ENCODE assay signal across 14 mouse cellular contexts in genomic region chr5:30518108-30518507, GRCm38 (mm10). TPM values are rescaled to one million over a fixed set of nuclear protein-coding genes. Genes with fewer than 3 reads are reported as not detected.
DNase-seq lines count a peak whose midpoint lies in the region; ATAC-seq lines count a peak whose summit lies in the region.
"Had no signal": no experiment of that assay in that cellular context is flagged by ENCODE, and none has a peak within 500 bp of the region (broad histone marks: within the 10 kb centered on the region; RNA-seq: fewer than 3 reads in every experiment).

No protein-coding gene starts in this region.

- peak overlapping the region; percentile 41; the same call in 1 of the 2 replicates for H3K4me2 ChIP-seq in liver, embryonic 12.5 days
- no peak overlapping the region for H3K4me2 ChIP-seq in hindbrain, embryonic 14.5 days (replicated peaks)
- H3K4me2 ChIP-seq: hindbrain, embryonic 13.5 days had no signal

- peaks cover 36% of the 10 kb centered on the region for H3K4me1 ChIP-seq in liver, embryonic 12.5 days
- H3K4me1 ChIP-seq in hindbrain, embryonic 14.5 days (replicated peaks; ENCODE audit: control insufficient read depth, insufficient read depth, low read length): no peaks in the 10 kb centered on the region

- H3K9me3 ChIP-seq in liver, embryonic 12.5 days (replicated peaks): no peaks in the 10 kb centered on the region
- no peaks in the 10 kb centered on the region for H3K9me3 ChIP-seq in hindbrain, embryonic 14.5 days (ENCODE audit: control insufficient read depth, low read length)
- H3K9me3 ChIP-seq: hindbrain, embryonic 13.5 days had no signal

- H3K27me3 ChIP-seq in liver, embryonic 12.5 days (replicated peaks): peaks cover 7% of the 10 kb centered on the region; the same call in 1 of the 2 replicates
- no peaks in the 10 kb centered on the region for H3K27me3 ChIP-seq in hindbrain, embryonic 14.5 days (ENCODE audit: control insufficient read depth, insufficient read depth, low read length)

- 0 out of 2 replicates have a peak overlapping the region, but pooled peaks have one; percentile 34 for H3K9ac ChIP-seq in liver, embryonic 12.5 days
- no peak overlapping the region for H3K9ac ChIP-seq in hindbrain, embryonic 14.5 days
- H3K9ac ChIP-seq: forebrain, postnatal 0 days; hindbrain, embryonic 13.5 days had no signal

- 58% methylated on average over 5 of the region's 5 CpGs for WGBS in liver, embryonic 12.5 days (ENCODE audit: insufficient replicate concordance)
- 73% methylated on average over 5 of the region's 5 CpGs for WGBS in hindbrain, embryonic 14.5 days

- H3K36me3 ChIP-seq in liver, embryonic 12.5 days: no peaks in the 10 kb centered on the region
- no peaks in the 10 kb centered on the region for H3K36me3 ChIP-seq in hindbrain, embryonic 14.5 days (replicated peaks; ENCODE audit: control insufficient read depth, insufficient read depth)
- H3K36me3 ChIP-seq: hindbrain, embryonic 13.5 days had no signal

- peak; percentile 21 for DNase-seq in kidney, postnatal 14 days
- no peak for DNase-seq in kidney, adult 18-20 months
- DNase-seq in adrenal gland, postnatal 36 days: peak; percentile 52 to 74
- peak; percentile 47 to 79 for DNase-seq in lung, postnatal 4 days
- DNase-seq in thymus, postnatal 4 days: no peak
- no peak for DNase-seq in hindbrain, embryonic 14.5 days (ENCODE audit: low spot score)
- DNase-seq: forebrain, postnatal 0 days; heart, adult 11 months; retina, postnatal 1 day had no signal

- H3K27ac ChIP-seq in liver, embryonic 12.5 days: peak overlapping the region; percentile 81
- no peak overlapping the region for H3K27ac ChIP-seq in hindbrain, embryonic 14.5 days
- H3K27ac ChIP-seq: hindbrain, embryonic 13.5 days; macrophage had no signal

- no peak; the same call in 1 of the 2 replicates for ATAC-seq in liver, embryonic 12.5 days
- ATAC-seq in hindbrain, embryonic 14.5 days (ENCODE audit: low FRiP score): no peak
- ATAC-seq: forebrain, postnatal 0 days had no signal

- no peak overlapping the region for H3K4me3 ChIP-seq in liver, embryonic 12.5 days
- H3K4me3 ChIP-seq in hindbrain, embryonic 14.5 days (replicated peaks; ENCODE audit: low read length): no peak overlapping the region
- H3K4me3 ChIP-seq: hindbrain, embryonic 13.5 days had no signal

RNA-seq across cellular contexts. Expression of gene Cib4, which starts 27.5 kb away (rescaled TPM):
- total RNA-seq in adrenal gland, postnatal 36 days (2021): 1 to 10 TPM; 1.4 to 4.0 TPM
- not detected in 2 replicates for polyA plus RNA-seq in liver, embryonic 12.5 days (2016; fragmentation: Nextera tagmentation; extraction: Ambion mirVana)
- not detected in 2 replicates for polyA plus RNA-seq in hindbrain, embryonic 14.5 days (2014; fragmentation: Nextera tagmentation; extraction: Ambion mirVana)
- total RNA-seq: forebrain, postnatal 0 days had no signal
- polyA plus RNA-seq: embryonic facial prominence, embryonic 11.5 days; forebrain, postnatal 0 days; hindbrain, embryonic 13.5 days; macrophage had no signal

RNA-seq across cellular contexts. Expression of gene 1700001C02Rik, which starts 52.3 kb away (rescaled TPM):
- not detected for total RNA-seq in adrenal gland, postnatal 36 days (2021)
- polyA plus RNA-seq in liver, embryonic 12.5 days (2016; fragmentation: Nextera tagmentation; extraction: Ambion mirVana): not detected in 2 replicates
- 2.8 and 3.3 TPM in 2 replicates for polyA plus RNA-seq in hindbrain, embryonic 14.5 days (2014; fragmentation: Nextera tagmentation; extraction: Ambion mirVana)
- total RNA-seq: monocyte, adult 5-6 weeks had no signal
- polyA plus RNA-seq: embryonic facial prominence, embryonic 11.5 days; macrophage had no signal

RNA-seq across cellular contexts. Expression of gene Otof, which starts 56.4 kb away (rescaled TPM):
- under 1 TPM; 0.07 to 0.10 TPM for total RNA-seq in adrenal gland, postnatal 36 days (2021)
- 0.02 TPM in 1 of 2 replicates, not detected in the other for polyA plus RNA-seq in liver, embryonic 12.5 days (2016; fragmentation: Nextera tagmentation; extraction: Ambion mirVana)
- 4.2 and 4.7 TPM in 2 replicates for polyA plus RNA-seq in hindbrain, embryonic 14.5 days (2014; fragmentation: Nextera tagmentation; extraction: Ambion mirVana)
- total RNA-seq: monocyte, adult 5-6 weeks had no signal
- polyA plus RNA-seq: macrophage had no signal

Comparison
In these comparisons a context has a peak if more than half of its experiments do, and no peak if none do; other contexts are left out.
1. DNase-seq: peak in kidney, postnatal 14 days (single experiment), adrenal gland, postnatal 36 days (2 of 2) and lung, postnatal 4 days (2 of 2); none in kidney, adult 18-20 months (single experiment), thymus, postnatal 4 days (single experiment) and hindbrain, embryonic 14.5 days (single experiment).